Mouse (Mus musculus): ENCODE measurements around the gene Bhlha9. TPM values are rescaled to one million over a fixed set of nuclear protein-coding genes. Genes with fewer than 3 reads are reported as not detected.

The Bhlha9 gene
- polyA plus RNA-seq, 1 experiment from 2014 or later: 0.27 TPM

- no peaks in the 10 kb centered on the region; the same call in 1 of the 2 replicates for H3K4me1 ChIP-seq
- peak overlapping the region; percentile 15; the same call in 1 of the 2 replicates for H3K4me2 ChIP-seq (replicated peaks)
- no peak overlapping the region for H3K27ac ChIP-seq
- no peak overlapping the region for H3K4me3 ChIP-seq
- no peak overlapping the region for H3K9ac ChIP-seq
- ATAC-seq (ENCODE audit: low FRiP score, low read depth): no peak
- 33% methylated on average over 13 of the region's 17 CpGs for WGBS
- H3K36me3 ChIP-seq: no peaks in the 10 kb centered on the region
- H3K27me3 ChIP-seq (replicated peaks): no peaks in the 10 kb centered on the region
- H3K9me3 ChIP-seq: 0 out of 2 replicates have a peak, but pooled peaks cover 5% of the 10 kb centered on the region
Observed at GRCm38 (mm10) chr11:76709625-76710452, 37.6 kb downstream of the Bhlha9 start.

- WGBS: 79% methylated on average over 4 of the region's 4 CpGs
- no peak for ATAC-seq (ENCODE audit: low FRiP score, low read depth)
- no peak overlapping the region for H3K9ac ChIP-seq
Observed at GRCm38 (mm10) chr11:76717000-76717399, 44.7 kb downstream of the Bhlha9 start.

More at GRCm38 (mm10) chr11:76717000-76717399, 44.7 kb downstream of the Bhlha9 start:
- Histone ChIP-seq H3K4me2 (replicated peaks) (no peak overlapping the region), H3K36me3 (no peaks in the 10 kb centered on the region), H3K9me3 (no peaks in the 10 kb centered on the region), H3K27ac (no peak overlapping the region), H3K4me3 (no peak overlapping the region), H3K4me1 (no peaks in the 10 kb centered on the region), H3K27me3 (replicated peaks) (no peaks in the 10 kb centered on the region)

Other genes with a start within 250 kb of the Bhlha9 start
- 74.9 and 76.2 TPM in 2 replicates for gene Abr, start 50.2 kb upstream of the Bhlha9 start, polyA plus RNA-seq (2016; fragmentation: Nextera tagmentation; extraction: Ambion mirVana)
- gene Trarg1, start 7.3 kb downstream of the Bhlha9 start, polyA plus RNA-seq (2016; fragmentation: Nextera tagmentation; extraction: Ambion mirVana): 0.27 and 0.62 TPM in 2 replicates
- 26.8 and 27.4 TPM in 2 replicates for gene Gosr1, start 91.1 kb downstream of the Bhlha9 start, polyA plus RNA-seq (2016; fragmentation: Nextera tagmentation; extraction: Ambion mirVana)
- 11.9 and 12.5 TPM in 2 replicates for gene Cpd, start 174.5 kb downstream of the Bhlha9 start, polyA plus RNA-seq (2016; fragmentation: Nextera tagmentation; extraction: Ambion mirVana)
- gene Tmigd1, start 229.7 kb downstream of the Bhlha9 start, polyA plus RNA-seq (2016; fragmentation: Nextera tagmentation; extraction: Ambion mirVana): not detected in 2 replicates